Mouse (Mus musculus): Measurements from ENCODE around the gene Slc16a1. TPM values are rescaled to one million over a fixed set of nuclear protein-coding genes. Genes with fewer than 3 reads are reported as not detected.

Gene Slc16a1
- total RNA-seq, 1 experiment from 2014 or later: 7.0 TPM

Other genes starting within 250 kb of the Slc16a1 start
- gene Lrig2, start 126.8 kb upstream of the Slc16a1 start, total RNA-seq (2017): 25.6 to 41.6 TPM (median 29.0 TPM) in 3 replicates
- gene Ppm1j, start 142.4 kb downstream of the Slc16a1 start, total RNA-seq (2017): 29.4 to 78.1 TPM (median 44.9 TPM) in 3 replicates
- 0.32 to 4.9 TPM (median 1.9 TPM) in 3 replicates for gene Fam19a3, start 143.2 kb downstream of the Slc16a1 start, total RNA-seq (2017)
- 10.9 to 45.4 TPM (median 13.3 TPM) in 3 replicates for gene Rhoc, start 149.7 kb downstream of the Slc16a1 start, total RNA-seq (2017)
- gene Mov10, start 179.9 kb downstream of the Slc16a1 start, total RNA-seq (2017): 3.2 to 8.2 TPM (median 7.1 TPM) in 3 replicates
- 23.3 to 54.1 TPM (median 23.4 TPM) in 3 replicates for gene St7l, start 225.3 kb downstream of the Slc16a1 start, total RNA-seq (2017)
- 312 to 377 TPM (median 368 TPM) in 3 replicates for gene Capza1, start 225.8 kb downstream of the Slc16a1 start, total RNA-seq (2017)